In the genomic region with DNA sequence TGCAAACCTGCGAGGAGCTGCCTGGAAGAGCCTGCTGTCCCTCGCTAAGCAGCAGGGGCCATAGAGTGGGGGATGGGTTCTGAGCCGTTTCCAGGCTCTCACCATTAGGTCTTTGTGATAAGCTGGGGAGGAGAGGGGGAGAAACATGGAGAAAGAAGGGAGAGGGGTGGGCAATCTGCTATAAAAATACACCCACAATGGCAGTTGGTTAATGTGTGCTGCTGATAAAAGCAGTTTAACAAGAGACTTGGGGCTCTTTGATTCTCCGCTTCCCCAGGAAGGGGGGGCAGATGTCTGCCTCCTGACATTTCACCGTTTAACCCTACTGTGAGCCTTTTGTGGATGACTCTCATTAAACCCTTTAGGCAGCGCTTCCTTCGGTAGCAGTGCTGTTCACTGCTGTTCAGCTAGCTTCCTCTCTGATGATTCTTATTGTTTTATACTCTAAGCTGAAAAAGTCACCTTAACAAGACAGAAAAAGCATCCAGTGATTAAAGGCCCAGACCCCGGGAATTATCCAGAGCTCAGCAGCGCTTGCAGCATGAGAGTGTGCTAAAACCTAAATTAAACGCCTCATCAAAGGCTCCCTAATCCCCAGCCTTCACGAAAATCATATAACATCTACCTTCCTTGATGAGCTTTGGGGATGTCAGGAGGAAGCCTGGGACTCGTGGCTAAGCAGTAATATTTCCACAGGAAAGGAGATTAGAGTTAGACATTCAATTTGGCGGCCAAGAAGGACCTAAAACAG, we compare ENCODE assay signal across 8 mouse cellular contexts.
DNase-seq lines count a peak whose midpoint lies in the region; ATAC-seq and TF ChIP-seq lines count a peak whose summit lies in the region.

No protein-coding gene starts in this region.

- DNase-seq in kidney, postnatal 10 days, result peak; percentile 47
- DNase-seq in kidney, adult 2 months, result no peak
- peak; percentile 74 for DNase-seq in intestine, embryonic 14.5 days (ENCODE audit: low spot score)
- peak; percentile 58 for DNase-seq in neural tube, embryonic 10.5 days (ENCODE audit: extremely low spot score, low spot score)
- DNase-seq in gastrocnemius, adult 8-10 months (ENCODE audit: low spot score in 2 of 2), result no peak
- DNase-seq in ovary, postnatal 36 days (ENCODE audit: low spot score), result no peak

- TF ChIP-seq CTCF in kidney, adult 2 months (conservative IDR thresholded peaks at IDR 0.05; ENCODE audit: insufficient read depth, insufficient read length, low read depth, low read length), result no peak

- H3K4me1 ChIP-seq in kidney, adult 2 months (ENCODE audit: control insufficient read depth, insufficient read depth, low read length), result no peaks in the 10 kb centered on the region
- peaks cover 11% of the 10 kb centered on the region; the same call in 1 of the 2 replicates for H3K4me1 ChIP-seq in embryonic facial prominence, embryonic 12.5 days
- 0 out of 2 replicates have a peak, but pooled peaks cover 3% of the 10 kb centered on the region for H3K4me1 ChIP-seq in intestine, embryonic 14.5 days (replicated peaks; ENCODE audit: control insufficient read depth, insufficient read depth, low read length)

- peak overlapping the region; percentile 41 for H3K4me2 ChIP-seq in embryonic facial prominence, embryonic 12.5 days (replicated peaks)
- peak overlapping the region; percentile 38 for H3K4me2 ChIP-seq in intestine, embryonic 14.5 days (ENCODE audit: low read length)

- no peak overlapping the region for H3K4me3 ChIP-seq in kidney, adult 2 months (ENCODE audit: insufficient read depth, low read depth, low read length)
- H3K4me3 ChIP-seq in embryonic facial prominence, embryonic 12.5 days, result no peak overlapping the region
- H3K4me3 ChIP-seq in intestine, embryonic 14.5 days (ENCODE audit: low read depth, low read length), result no peak overlapping the region

- H3K36me3 ChIP-seq in kidney, adult 2 months (ENCODE audit: control insufficient read depth, insufficient read depth, low read length), result no peaks in the 10 kb centered on the region
- H3K36me3 ChIP-seq in embryonic facial prominence, embryonic 12.5 days, result no peaks in the 10 kb centered on the region
- H3K36me3 ChIP-seq in intestine, embryonic 14.5 days (ENCODE audit: control insufficient read depth, insufficient read depth, low read length), result no peaks in the 10 kb centered on the region

- H3K9me3 ChIP-seq in embryonic facial prominence, embryonic 12.5 days, result no peaks in the 10 kb centered on the region
- H3K9me3 ChIP-seq in intestine, embryonic 14.5 days (ENCODE audit: control insufficient read depth, low read length), result no peaks in the 10 kb centered on the region

- H3K9ac ChIP-seq in embryonic facial prominence, embryonic 12.5 days, result 0 out of 2 replicates have a peak overlapping the region, but pooled peaks have one; percentile 16
- H3K9ac ChIP-seq in intestine, embryonic 14.5 days (ENCODE audit: low read length), result no peak overlapping the region

- 15% methylated on average over 13 of the region's 13 CpGs for WGBS in kidney, adult 2 months
- WGBS in embryonic facial prominence, embryonic 12.5 days, result 6% methylated on average over 13 of the region's 13 CpGs
- 10% methylated on average over 13 of the region's 13 CpGs for WGBS in intestine, embryonic 14.5 days

- 0 out of 2 replicates have a peak, but pooled peaks have one; percentile 56 for ATAC-seq in embryonic facial prominence, embryonic 12.5 days (ENCODE audit: insufficient number of reproducible peaks, insufficient read depth, low FRiP score, low TSS enrichment)
- ATAC-seq in intestine, embryonic 14.5 days (replicated peaks; ENCODE audit: low FRiP score, low TSS enrichment, low read depth), result peak; percentile 62; the same call in 1 of the 2 replicates
- no peak for ATAC-seq in monocyte, adult 5-6 weeks (replicated peaks; ENCODE audit: insufficient number of reproducible peaks, low FRiP score, low TSS enrichment, poor library complexity, severe bottlenecking)

- no peak overlapping the region for H3K27ac ChIP-seq in kidney, adult 2 months (ENCODE audit: insufficient read depth, low read depth, low read length)
- H3K27ac ChIP-seq in embryonic facial prominence, embryonic 12.5 days, result no peak overlapping the region
- H3K27ac ChIP-seq in intestine, embryonic 14.5 days (ENCODE audit: low read depth), result no peak overlapping the region

- no peak for TF ChIP-seq POLR2A in kidney, adult 2 months (IDR thresholded peaks at IDR 0.05; ENCODE audit: low read depth, low read length)

- no peaks in the 10 kb centered on the region for H3K27me3 ChIP-seq in kidney, adult 2 months (replicated peaks; ENCODE audit: control insufficient read depth, insufficient read depth, low read length)
- H3K27me3 ChIP-seq in embryonic facial prominence, embryonic 12.5 days, result no peaks in the 10 kb centered on the region
- H3K27me3 ChIP-seq in intestine, embryonic 14.5 days (replicated peaks; ENCODE audit: control insufficient read depth, insufficient read depth, low read length), result no peaks in the 10 kb centered on the region

Comparison
In these comparisons a context has a peak if more than half of its experiments do, and no peak if none do; other contexts are left out.
1. DNase-seq: peak in kidney, postnatal 10 days (single experiment), intestine, embryonic 14.5 days (single experiment) and neural tube, embryonic 10.5 days (single experiment); none in kidney, adult 2 months (single experiment), gastrocnemius, adult 8-10 months (0 of 2) and ovary, postnatal 36 days (single experiment).